Mouse (Mus musculus): ENCODE results near the gene Megf9. TPM values are rescaled to one million over a fixed set of nuclear protein-coding genes. Genes with fewer than 3 reads are reported as not detected.

Megf9 gene
- total and polyA plus RNA-seq, 3 experiments: not detected

- Histone ChIP-seq H3K9me3 (replicated peaks; ENCODE audit: low read length) (no peaks in the 10 kb centered on the region), H3K27me3 (replicated peaks) (no peaks in the 10 kb centered on the region), H3K27ac (ENCODE audit: insufficient read depth, low read depth) (no peak overlapping the region), H3K4me3 (replicated peaks in 1 of 3; ENCODE audit: low read depth in 2 of 3, low read length in 2 of 3, poor library complexity in 1 of 3) (peak overlapping the region in 2 of 3 experiments; percentile 26 to 41), H3K36me3 (replicated peaks in 1 of 2; ENCODE audit: control insufficient read depth in 1 of 2, insufficient read depth in 1 of 2, low read length in 1 of 2) (peaks cover 0 to 42% of the 10 kb centered on the region in 2 experiments), H3K4me1 (ENCODE audit: control insufficient read depth in 1 of 2, insufficient read depth in 2 of 2) (peaks cover 10 to 57% of the 10 kb centered on the region in 2 experiments; a peak in 3 of 4 replicates), H3K9ac (ENCODE audit: insufficient read depth, low read depth) (peak overlapping the region; percentile 7; the same call in 1 of the 2 replicates), H3K79me2 (replicated peaks; ENCODE audit: control insufficient read depth, extremely low read depth, insufficient read depth, poor library complexity, severe bottlenecking) (no peaks in the 10 kb centered on the region; the same call in 1 of the 2 replicates), H3K4me2 (ENCODE audit: insufficient read depth, low read depth, poor library complexity, severe bottlenecking) (no peak overlapping the region)
- DNase-seq (ENCODE audit: extremely low read depth): peak; percentile 44
- dilution Hi-C loops (cut with MboI; ENCODE audit: extremely low pct_ligation_motif_present, extremely low pct_unique_long_range_greater_than_20kb, low sequenced_read_pairs) (no loop called here), in situ Hi-C loops (cut with MboI; ENCODE audit: low pct_ligation_motif_present, low pct_unique_long_range_greater_than_20kb, low sequenced_read_pairs) (no loop called here)
- TF ChIP-seq ZKSCAN1 (IDR thresholded peaks at IDR 0.05; ENCODE audit: borderline replicate concordance, low read depth, low read length) (no peak), JUN (IDR thresholded peaks at IDR 0.05; ENCODE audit: insufficient read depth, low read depth, low read length) (no peak), NRF1 (IDR thresholded peaks at IDR 0.05; ENCODE audit: low read depth, low read length) (no peak), CTCF (conservative IDR thresholded peaks at IDR 0.05 in 1 of 2, IDR thresholded peaks at IDR 0.05 in 1 of 2; ENCODE audit: low read depth in 2 of 2, low read length in 2 of 2) (no peak), IRF4 (IDR thresholded peaks at IDR 0.05; ENCODE audit: low read depth, low read length) (no peak), UBTF (IDR thresholded peaks at IDR 0.05; ENCODE audit: low read depth, low read length) (no peak), KAT2A (IDR thresholded peaks at IDR 0.05; ENCODE audit: insufficient replicate concordance, low read length) (no peak), E2F4 (IDR thresholded peaks at IDR 0.05; ENCODE audit: insufficient replicate concordance, low read depth, low read length) (no peak), SIN3A (IDR thresholded peaks at IDR 0.05; ENCODE audit: low read length) (no peak), ZMIZ1 (IDR thresholded peaks at IDR 0.05; ENCODE audit: low read depth, low read length) (no peak)
Observed at GRCm38 (mm10) chr4:70396701-70397100, 138.1 kb downstream of the Megf9 start.

- dilution Hi-C loops (cut with MboI; ENCODE audit: extremely low pct_ligation_motif_present, extremely low pct_unique_long_range_greater_than_20kb, low sequenced_read_pairs): no loop called here
- H3K27me3 ChIP-seq (replicated peaks): no peaks in the 10 kb centered on the region
- no peak overlapping the region for H3K9ac ChIP-seq (ENCODE audit: insufficient read depth, low read depth)
- no peak for TF ChIP-seq ZC3H11A (IDR thresholded peaks at IDR 0.05; ENCODE audit: low read depth, low read length)
- TF ChIP-seq RAD21 (IDR thresholded peaks at IDR 0.05; ENCODE audit: low read depth, low read length): no peak
- no peak for TF ChIP-seq MAX (IDR thresholded peaks at IDR 0.05; ENCODE audit: low read length)
- TF ChIP-seq ETS1 (conservative IDR thresholded peaks at IDR 0.05; ENCODE audit: low read depth, low read length): no peak
- in situ Hi-C loops (cut with MboI; ENCODE audit: low pct_ligation_motif_present, low pct_unique_long_range_greater_than_20kb, low sequenced_read_pairs): no loop called here
- H3K79me2 ChIP-seq (replicated peaks; ENCODE audit: control insufficient read depth, extremely low read depth, insufficient read depth, poor library complexity, severe bottlenecking): no peaks in the 10 kb centered on the region; the same call in 1 of the 2 replicates
- no peak for DNase-seq (ENCODE audit: extremely low read depth)
- H3K4me3 ChIP-seq (replicated peaks in 1 of 3; ENCODE audit: low read depth in 2 of 3, low read length in 2 of 3, poor library complexity in 1 of 3): no peak overlapping the region
- H3K4me2 ChIP-seq (ENCODE audit: insufficient read depth, low read depth, poor library complexity, severe bottlenecking): no peak overlapping the region
- no peak overlapping the region for H3K27ac ChIP-seq (ENCODE audit: insufficient read depth, low read depth)
- peaks cover under 1 to 45% of the 10 kb centered on the region in 2 experiments for H3K36me3 ChIP-seq (replicated peaks in 1 of 2; ENCODE audit: control insufficient read depth in 1 of 2, insufficient read depth in 1 of 2, low read length in 1 of 2)
- H3K4me1 ChIP-seq (ENCODE audit: control insufficient read depth in 1 of 2, insufficient read depth in 2 of 2): peaks cover 7 to 37% of the 10 kb centered on the region in 2 experiments; a peak in 3 of 4 replicates
- no peaks in the 10 kb centered on the region for H3K9me3 ChIP-seq (replicated peaks; ENCODE audit: low read length)
Observed at GRCm38 (mm10) chr4:70394736-70395135, 140.1 kb downstream of the Megf9 start.

All from CH12.LX (cell line).